Mouse (Mus musculus): ENCODE data around the gene Nsdhl.

GRCm38 (mm10) chrX:72992291-72992919 is 74.0 kb downstream of the Nsdhl start:
- peak; percentile 73 for TF ChIP-seq CTCF (IDR thresholded peaks at IDR 0.05; ENCODE audit: low read depth)
- no peak for TF ChIP-seq EP300 (IDR thresholded peaks at IDR 0.05; ENCODE audit: low read depth)

All from liver, embryonic 14.5 days (tissue).